Mouse (Mus musculus): ENCODE measurements at regions not wholly inside any gene's neighbourhood (a gene's known extent, or its start where the extent isn't known, plus 50 kb on each side); places are given as distances from the start of the nearest gene placed in this dataset.
A peak's percentile ranks its signal among the peaks of the same experiment; 100 is the strongest.

DNA sequence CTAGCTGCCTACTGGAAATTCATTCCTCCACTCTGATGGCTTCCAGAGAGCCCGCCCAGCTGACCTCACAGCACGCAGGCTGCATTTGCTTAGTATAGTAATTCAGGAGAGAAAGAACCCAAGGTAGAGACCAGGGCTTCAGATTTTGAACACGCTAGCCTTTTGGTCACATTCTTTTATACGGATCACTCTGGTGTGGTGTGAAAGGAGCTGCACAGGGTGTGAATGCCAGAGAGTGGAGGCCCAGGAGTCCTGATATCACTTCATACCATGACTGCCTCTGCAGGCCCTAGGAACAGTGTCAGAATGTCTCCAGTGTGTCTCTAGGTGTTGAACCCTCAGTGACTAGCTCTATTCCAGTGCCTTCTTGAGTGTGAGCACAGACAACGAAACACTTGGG lies 164.2 kb upstream of the Npvf start:
- H3K9me3 ChIP-seq (ENCODE audit: control insufficient read depth, low read length): no peaks in the 10 kb centered on the region
- H3K9ac ChIP-seq (ENCODE audit: low read depth, low read length, severe bottlenecking): no peak overlapping the region
- no peak overlapping the region for H3K4me3 ChIP-seq (replicated peaks; ENCODE audit: low read length)
- 77% methylated on average over 5 of the region's 5 CpGs for WGBS
- no peak overlapping the region for H3K4me2 ChIP-seq (replicated peaks; ENCODE audit: low read depth, low read length, severe bottlenecking)
- H3K4me1 ChIP-seq (ENCODE audit: control insufficient read depth, insufficient read depth, low read length): peaks cover 47% of the 10 kb centered on the region
- no peak for TF ChIP-seq POLR2A (IDR thresholded peaks at IDR 0.05; ENCODE audit: borderline replicate concordance, extremely low read depth, insufficient read depth, insufficient read length)
- H3K27ac ChIP-seq (replicated peaks; ENCODE audit: low read depth, low read length): 0 out of 2 replicates have a peak overlapping the region, but pooled peaks have one; percentile 5
- DNase-seq (ENCODE audit: low spot score) (no peak), ATAC-seq (ENCODE audit: low FRiP score, low read depth) (no peak)
- H3K27me3 ChIP-seq (ENCODE audit: control insufficient read depth, insufficient read depth, low read length): peaks cover 8% of the 10 kb centered on the region; the same call in 1 of the 2 replicates
- no peaks in the 10 kb centered on the region for H3K36me3 ChIP-seq (ENCODE audit: control insufficient read depth, insufficient read depth, low read length)

DNA sequence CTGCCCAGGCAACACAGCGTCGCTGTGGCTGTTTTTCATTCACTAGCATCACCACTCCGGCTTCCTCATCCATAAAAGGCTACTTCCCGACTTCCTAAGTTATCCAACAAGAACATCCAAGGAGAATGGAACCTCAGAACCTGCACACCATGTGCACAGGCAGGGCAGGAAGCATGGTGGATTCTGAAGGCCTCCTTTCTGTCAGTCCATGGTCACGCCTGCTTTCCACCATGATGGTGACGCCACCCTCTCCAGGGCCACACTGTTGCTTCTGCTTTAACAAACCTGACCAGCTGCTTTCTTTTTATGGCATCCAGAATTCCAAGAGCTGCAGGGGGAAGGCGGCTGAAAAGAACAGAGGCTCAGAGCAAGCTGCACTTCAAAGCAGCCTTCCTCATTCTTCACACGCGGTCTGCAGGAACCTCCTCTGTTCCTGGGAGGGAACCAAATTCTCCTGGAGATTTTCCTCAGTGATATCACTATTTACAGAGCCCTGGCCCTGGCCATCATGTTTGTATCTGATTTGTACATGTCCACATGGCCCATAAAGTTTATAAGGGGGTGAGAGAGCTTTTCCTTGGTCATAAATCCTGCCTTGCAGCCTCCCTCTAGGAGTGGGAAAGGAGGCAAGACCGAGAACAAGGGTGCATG lies 164.8 kb upstream of the Npvf start:
- Histone ChIP-seq H3K4me3 (replicated peaks; ENCODE audit: low read length) (no peak overlapping the region), H3K9me3 (ENCODE audit: control insufficient read depth, low read length) (no peaks in the 10 kb centered on the region), H3K27me3 (ENCODE audit: control insufficient read depth, insufficient read depth, low read length) (peaks cover 8% of the 10 kb centered on the region; the same call in 1 of the 2 replicates), H3K4me1 (ENCODE audit: control insufficient read depth, insufficient read depth, low read length) (peaks cover 48% of the 10 kb centered on the region), H3K27ac (replicated peaks; ENCODE audit: low read depth, low read length) (0 out of 2 replicates have a peak overlapping the region, but pooled peaks have one; percentile 34), H3K4me2 (replicated peaks; ENCODE audit: low read depth, low read length, severe bottlenecking) (no peak overlapping the region), H3K36me3 (ENCODE audit: control insufficient read depth, insufficient read depth, low read length) (no peaks in the 10 kb centered on the region), H3K9ac (ENCODE audit: low read depth, low read length, severe bottlenecking) (no peak overlapping the region)
- no peak for TF ChIP-seq POLR2A (IDR thresholded peaks at IDR 0.05; ENCODE audit: borderline replicate concordance, extremely low read depth, insufficient read depth, insufficient read length)
- WGBS: 23% methylated on average over 10 of the region's 10 CpGs
- ATAC-seq (ENCODE audit: low FRiP score, low read depth) (peak; percentile 51), DNase-seq (ENCODE audit: low spot score) (peak; percentile 63)

DNA sequence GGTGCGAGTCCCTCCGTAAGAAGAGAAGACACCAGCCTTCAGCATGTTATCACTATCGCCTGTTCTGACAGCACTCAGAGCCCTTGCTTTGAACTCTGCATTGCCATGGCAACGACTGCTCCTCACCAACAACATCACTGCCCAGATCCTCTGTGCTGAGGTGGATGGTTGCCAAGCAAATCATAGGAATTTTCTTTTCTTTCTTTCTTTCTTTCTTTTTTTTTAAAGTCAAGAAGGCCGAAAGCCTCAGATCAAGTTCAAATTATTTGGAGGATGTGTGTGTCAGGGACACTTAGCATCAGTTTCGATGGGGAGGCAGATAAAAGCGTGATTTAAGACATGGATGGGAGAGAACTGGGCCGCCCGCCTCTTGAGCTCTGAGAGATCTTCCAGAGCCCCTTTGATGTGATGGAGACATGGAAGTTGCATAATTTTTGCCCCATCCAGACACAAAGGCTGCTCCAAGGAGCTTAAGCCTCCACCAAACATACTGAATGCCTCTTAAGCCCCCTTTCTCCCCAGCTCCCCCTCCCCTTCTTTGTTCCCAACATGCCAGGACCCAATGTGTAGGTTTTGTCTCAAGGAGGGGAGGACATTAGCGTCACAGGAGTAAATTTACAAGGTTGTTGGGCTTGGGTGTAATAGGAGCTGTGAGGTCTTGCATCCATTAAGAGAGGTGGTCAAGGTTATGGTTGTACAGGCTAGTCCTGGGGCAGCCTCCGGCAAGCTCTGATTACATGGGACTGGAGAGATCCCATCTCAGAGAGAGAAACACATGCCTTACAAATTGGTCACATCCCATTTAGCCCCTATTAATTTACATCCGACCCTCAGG lies 167.4 kb upstream of the Npvf start:
- H3K4me3 ChIP-seq (replicated peaks; ENCODE audit: low read length): no peak overlapping the region
- no peak overlapping the region for H3K4me2 ChIP-seq (replicated peaks; ENCODE audit: low read depth, low read length, severe bottlenecking)
- peaks cover 43% of the 10 kb centered on the region for H3K4me1 ChIP-seq (ENCODE audit: control insufficient read depth, insufficient read depth, low read length)
- no peak for TF ChIP-seq POLR2A (IDR thresholded peaks at IDR 0.05; ENCODE audit: borderline replicate concordance, extremely low read depth, insufficient read depth, insufficient read length)
- H3K27ac ChIP-seq (replicated peaks; ENCODE audit: low read depth, low read length): peak overlapping the region; percentile 61
- H3K36me3 ChIP-seq (ENCODE audit: control insufficient read depth, insufficient read depth, low read length): no peaks in the 10 kb centered on the region
- DNase-seq (ENCODE audit: low spot score) (peak; percentile 56), ATAC-seq (ENCODE audit: low FRiP score, low read depth) (peak; percentile 16; the same call in 1 of the 2 replicates)
- H3K9ac ChIP-seq (ENCODE audit: low read depth, low read length, severe bottlenecking): no peak overlapping the region
- H3K9me3 ChIP-seq (ENCODE audit: control insufficient read depth, low read length): no peaks in the 10 kb centered on the region
- H3K27me3 ChIP-seq (ENCODE audit: control insufficient read depth, insufficient read depth, low read length): peaks cover 7% of the 10 kb centered on the region; the same call in 1 of the 2 replicates
- 37% methylated on average over 12 of the region's 12 CpGs for WGBS

DNA sequence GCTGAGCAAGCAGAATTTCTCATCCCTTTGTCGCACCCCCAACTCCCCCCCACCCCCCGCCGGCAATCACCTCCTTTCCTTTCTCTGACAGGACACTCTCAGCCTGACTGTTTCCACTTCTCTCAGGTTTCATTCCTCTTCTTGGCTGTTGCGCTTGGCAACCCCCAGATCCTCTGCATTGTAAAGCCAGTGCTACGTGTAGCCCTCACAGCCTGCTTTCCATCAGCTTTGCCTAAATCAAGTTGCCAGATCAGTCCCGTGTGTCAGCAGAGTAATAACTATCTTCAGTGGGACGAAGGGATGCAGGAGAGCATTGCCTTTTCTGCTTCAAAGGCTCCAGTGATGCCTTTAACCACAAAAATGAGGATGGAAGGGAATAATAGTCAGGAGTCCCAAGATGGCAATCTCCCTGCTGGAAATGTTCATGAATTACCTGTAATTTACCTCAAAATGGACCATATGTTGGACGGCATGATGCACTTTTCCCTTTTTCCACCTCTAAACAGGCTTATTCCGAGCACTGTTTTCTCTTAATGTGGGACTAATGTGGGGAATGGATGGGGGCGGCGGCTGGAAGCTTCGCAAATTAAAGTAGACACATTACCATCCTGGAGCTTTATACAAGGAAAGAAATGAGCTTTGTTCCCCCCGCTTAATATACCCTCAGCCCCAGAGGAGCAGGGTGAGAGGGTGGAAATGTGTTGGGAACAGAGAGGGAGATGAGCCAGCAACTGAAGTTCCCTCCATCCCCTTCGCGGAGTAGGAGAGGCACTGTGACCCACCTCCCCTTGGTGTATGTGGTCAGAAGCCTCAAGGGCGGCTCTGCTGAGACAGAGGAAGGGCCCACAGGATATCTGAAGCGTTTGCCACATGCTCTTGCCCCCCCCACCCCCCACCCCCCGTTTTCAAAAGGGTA lies 168.3 kb upstream of the Npvf start:
- H3K27ac ChIP-seq (replicated peaks; ENCODE audit: low read depth, low read length): peak overlapping the region; percentile 57; the same call in 1 of the 2 replicates
- 22% methylated on average over 18 of the region's 18 CpGs for WGBS
- ATAC-seq (ENCODE audit: low FRiP score, low read depth): peak; percentile 62
- H3K36me3 ChIP-seq (ENCODE audit: control insufficient read depth, insufficient read depth, low read length): no peaks in the 10 kb centered on the region
- 0 out of 2 replicates have a peak, but pooled peaks cover 3% of the 10 kb centered on the region for H3K27me3 ChIP-seq (ENCODE audit: control insufficient read depth, insufficient read depth, low read length)
- no peak overlapping the region for H3K4me3 ChIP-seq (replicated peaks; ENCODE audit: low read length)
- peak; percentile 58 for DNase-seq (ENCODE audit: low spot score)
- TF ChIP-seq POLR2A (IDR thresholded peaks at IDR 0.05; ENCODE audit: borderline replicate concordance, extremely low read depth, insufficient read depth, insufficient read length): no peak
- peaks cover 43% of the 10 kb centered on the region for H3K4me1 ChIP-seq (ENCODE audit: control insufficient read depth, insufficient read depth, low read length)
- H3K9ac ChIP-seq (ENCODE audit: low read depth, low read length, severe bottlenecking): no peak overlapping the region
- H3K4me2 ChIP-seq (replicated peaks; ENCODE audit: low read depth, low read length, severe bottlenecking): no peak overlapping the region
- H3K9me3 ChIP-seq (ENCODE audit: control insufficient read depth, low read length): no peaks in the 10 kb centered on the region

Data from limb, embryonic 14.5 days (tissue).